Mouse (Mus musculus) spleen, adult 18-20 months (tissue): ENCODE data around the gene Wars.
"Not testable (repeated sequence)": the region's sequence is repeated elsewhere in the genome, so short reads cannot be mapped to it uniquely, and the experiment has no call there.

Source experiments
- DNase-seq, 2 experiments: peaks; one replicate each; pipeline ENCODE4 v3.0.0; 2022; ENCODE audit warnings: mixed read lengths in 2 of 2

Wars gene

GRCm38 (mm10) chr12:108852822-108853221 lies 41.2 kb downstream of the Wars start:
- DNase-seq: no peak

DNA sequence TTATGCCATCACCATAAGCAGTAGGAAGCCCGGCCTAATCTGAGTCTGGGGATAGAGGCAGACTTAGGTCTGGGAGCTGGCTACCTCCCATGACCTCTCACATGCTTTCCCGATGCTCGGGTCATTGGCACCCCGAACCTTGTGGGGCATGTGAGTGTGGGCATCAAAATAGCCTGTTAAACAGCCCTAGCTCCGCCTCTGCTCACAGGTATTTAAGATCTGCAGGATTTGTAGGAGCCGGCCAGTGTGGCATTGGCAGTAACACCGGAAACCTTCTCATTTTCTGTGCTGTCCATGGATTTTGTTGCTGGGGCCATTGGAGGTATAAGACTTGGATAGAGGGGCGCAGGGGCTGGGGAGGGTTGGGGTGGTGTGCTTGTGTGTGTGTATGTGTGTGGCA lies 43.1 kb downstream of the Wars start:
- DNase-seq: no peak

GRCm38 (mm10) chr12:108850129-108850528 lies 43.8 kb downstream of the Wars start:
- DNase-seq: no peak

GRCm38 (mm10) chr12:108849488-108850022 lies 44.4 kb downstream of the Wars start:
- no peak for DNase-seq

- DNase-seq: not testable (repeated sequence)
These were observed 45.9 kb downstream of the Wars start for GRCm38 (mm10) chr12:108848033-108848432.

- DNase-seq: no peak
These were observed 51.3 kb downstream of the Wars start for GRCm38 (mm10) chr12:108842663-108843062.

DNA sequence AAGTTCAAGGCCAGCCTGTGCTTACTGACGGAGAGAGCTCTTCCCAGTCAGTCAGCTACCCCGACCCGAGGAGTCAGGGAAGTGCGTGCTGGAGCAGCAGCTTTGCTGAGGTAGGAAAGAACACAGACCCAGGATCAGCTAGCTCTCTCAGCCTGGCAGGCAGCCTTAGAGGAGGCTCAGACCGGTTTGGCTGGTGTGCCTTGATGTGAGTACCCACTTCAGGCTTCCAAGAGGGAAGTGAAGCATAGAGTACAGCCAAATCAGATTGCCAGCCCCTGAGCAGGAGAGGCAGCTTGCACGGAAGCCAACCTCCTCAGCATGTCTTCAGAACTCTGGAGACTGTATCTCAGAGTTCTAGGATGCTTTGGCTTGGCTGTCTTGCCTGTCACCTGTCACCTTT lies 52.8 kb downstream of the Wars start:
- no peak for DNase-seq

DNA sequence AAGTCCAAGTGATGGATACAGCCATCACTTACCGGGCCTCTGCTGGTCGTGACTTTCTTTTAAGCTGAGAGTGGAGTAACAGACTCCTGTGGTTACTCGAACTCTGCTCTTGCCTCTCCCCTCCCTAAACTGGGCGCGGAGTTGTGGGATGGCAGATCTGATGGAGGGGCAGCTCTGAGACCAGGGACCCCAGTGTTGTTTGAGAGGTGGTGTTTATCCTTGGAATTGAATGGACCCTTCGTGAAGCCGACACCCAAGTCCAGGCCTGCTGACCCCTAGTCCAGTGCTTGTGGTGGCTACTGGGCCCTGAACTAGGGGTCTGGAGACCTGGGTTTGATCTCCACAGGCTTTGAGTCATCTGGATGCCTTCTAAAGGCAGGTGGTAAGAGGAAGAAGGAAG lies 57.3 kb downstream of the Wars start:
- DNase-seq: no peak

DNA sequence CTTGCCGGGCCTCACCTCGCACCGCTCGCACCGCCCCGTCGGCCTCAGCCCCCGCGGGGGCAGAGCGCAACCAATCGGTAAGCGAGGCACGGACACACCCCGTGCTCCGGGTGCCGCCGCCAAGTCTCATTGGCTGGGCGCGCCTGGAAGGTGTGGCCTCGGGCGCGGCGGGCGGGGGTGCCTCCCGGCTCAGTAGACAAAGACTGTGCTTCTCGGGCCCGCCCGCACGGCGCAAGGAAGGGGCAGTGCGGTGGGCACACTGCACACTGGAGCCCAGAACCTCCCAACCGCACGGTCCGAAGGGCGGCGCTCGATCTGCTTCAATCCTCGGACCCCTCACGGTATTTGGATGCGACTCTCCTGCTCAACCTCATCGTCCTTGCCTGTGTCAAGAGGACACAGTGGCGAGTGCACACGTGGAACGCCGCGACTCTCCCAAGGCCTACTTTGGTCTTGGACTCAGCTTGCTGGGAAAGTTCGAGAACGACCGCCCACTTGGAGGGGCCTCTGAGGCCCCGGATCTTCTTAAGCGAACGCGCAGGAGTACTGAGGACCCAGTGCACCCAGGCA lies 58.0 kb downstream of the Wars start, which contains the start of the genes Slc25a29 and Slc25a47:
Slc25a29 (minus strand) TSS at position 44 of the 570 bp plus-strand sequence.
Slc25a47 (plus strand) TSS at position 207 of the 570 bp plus-strand sequence.
- peak; percentile 88 to 92 for DNase-seq

DNA sequence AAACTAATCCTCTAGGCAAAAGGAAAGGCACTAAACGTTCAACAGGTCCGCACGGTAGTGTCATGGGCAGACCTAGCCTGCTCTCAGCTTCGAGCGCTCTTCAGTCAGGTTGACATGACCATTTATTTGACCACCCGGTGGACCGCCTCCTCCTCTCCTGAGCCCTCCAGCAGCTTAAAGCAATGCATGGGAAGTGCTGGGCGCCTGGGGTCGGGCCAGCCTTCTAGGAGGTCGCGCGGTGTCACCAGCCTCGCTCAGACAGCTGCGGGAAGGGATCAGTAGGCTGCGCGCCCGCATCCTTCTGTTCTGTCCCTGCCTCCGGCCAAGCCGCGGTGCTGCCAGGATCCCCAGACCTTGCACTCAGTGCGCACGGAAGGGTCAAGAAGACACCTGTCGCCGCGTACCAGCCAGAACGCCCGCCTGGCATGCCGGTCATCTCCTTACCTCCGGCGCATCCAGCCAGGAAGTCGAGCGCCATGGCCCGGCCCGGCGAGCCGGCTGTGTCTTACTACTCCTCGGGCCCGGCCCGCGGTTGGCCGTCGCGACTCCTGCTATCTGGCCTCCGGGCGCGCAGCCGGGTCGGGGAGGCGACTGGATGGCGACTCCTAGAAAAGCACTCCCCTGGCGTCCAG lies 58.6 kb downstream of the Wars start:
- DNase-seq: no peak

- no peak for DNase-seq
These were observed 59.2 kb downstream of the Wars start for GRCm38 (mm10) chr12:108834786-108835185.

GRCm38 (mm10) chr12:108834337-108834736 lies 59.6 kb downstream of the Wars start:
- DNase-seq: no peak

- no peak for DNase-seq
These were observed 60.6 kb downstream of the Wars start for GRCm38 (mm10) chr12:108833408-108833807.

DNA sequence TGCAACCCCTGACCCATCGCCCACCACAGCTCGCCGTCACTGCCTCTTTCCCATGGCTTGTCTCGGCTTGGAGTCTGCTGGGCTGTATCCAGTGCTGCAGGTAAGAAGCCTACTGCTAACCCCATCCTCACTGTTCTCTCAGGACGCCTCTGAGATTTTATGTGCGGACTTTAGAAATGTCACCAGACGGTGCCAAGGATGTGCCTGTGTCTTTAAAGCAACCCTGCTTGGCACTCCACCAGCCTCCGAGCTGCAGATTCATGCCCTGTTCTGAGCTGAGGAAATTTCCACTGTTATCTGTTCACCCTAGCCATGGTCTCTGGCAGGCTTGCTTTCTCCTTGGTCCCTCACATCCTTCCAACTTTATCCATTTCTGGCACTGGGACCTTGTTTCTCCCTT lies 61.1 kb downstream of the Wars start:
- no peak for DNase-seq

DNA sequence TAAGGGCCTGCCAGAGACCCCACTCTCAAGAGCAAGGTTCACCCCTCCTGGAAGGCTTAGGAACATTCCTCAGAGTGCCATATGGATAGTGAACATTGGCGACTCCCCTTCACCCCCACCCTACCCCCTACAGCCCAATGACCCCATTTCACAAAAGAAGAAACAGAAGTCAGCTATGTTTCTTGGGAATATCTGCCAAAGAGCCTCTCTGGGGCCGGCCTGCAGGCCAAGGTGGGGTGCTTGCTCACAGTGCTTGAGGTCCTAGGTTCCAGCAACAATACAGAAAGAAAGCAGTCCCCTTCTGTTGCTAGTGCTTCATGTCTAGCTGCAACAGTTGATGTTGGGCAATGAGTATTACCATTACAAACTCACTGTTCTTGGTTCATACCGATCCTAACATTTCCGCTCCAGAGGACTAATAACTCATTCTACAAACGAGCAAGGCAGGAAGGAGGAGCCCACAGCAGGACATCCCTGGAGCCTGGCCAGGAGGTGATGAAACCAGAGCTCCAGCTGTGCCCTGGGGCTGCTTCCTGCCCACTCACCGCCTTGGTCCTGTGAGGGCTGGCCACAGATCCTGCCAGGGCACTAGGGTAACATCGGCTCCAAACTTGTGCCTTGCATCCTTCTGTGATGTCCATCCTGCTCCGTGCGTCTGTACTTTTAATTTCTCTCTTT lies 61.9 kb downstream of the Wars start:
- no peak for DNase-seq

- DNase-seq: no peak
These were observed 63.6 kb downstream of the Wars start for GRCm38 (mm10) chr12:108830358-108830757.

- DNase-seq: no peak
These were observed 64.3 kb downstream of the Wars start for GRCm38 (mm10) chr12:108829636-108830035.

- no peak for DNase-seq
These were observed 66.3 kb downstream of the Wars start for GRCm38 (mm10) chr12:108827641-108828040.

- DNase-seq: no peak
These were observed 66.9 kb downstream of the Wars start for GRCm38 (mm10) chr12:108826958-108827535.

- no peak for DNase-seq
These were observed 67.6 kb downstream of the Wars start for GRCm38 (mm10) chr12:108826282-108826957.

- DNase-seq: no peak
These were observed 68.3 kb downstream of the Wars start for GRCm38 (mm10) chr12:108825561-108826224.

DNA sequence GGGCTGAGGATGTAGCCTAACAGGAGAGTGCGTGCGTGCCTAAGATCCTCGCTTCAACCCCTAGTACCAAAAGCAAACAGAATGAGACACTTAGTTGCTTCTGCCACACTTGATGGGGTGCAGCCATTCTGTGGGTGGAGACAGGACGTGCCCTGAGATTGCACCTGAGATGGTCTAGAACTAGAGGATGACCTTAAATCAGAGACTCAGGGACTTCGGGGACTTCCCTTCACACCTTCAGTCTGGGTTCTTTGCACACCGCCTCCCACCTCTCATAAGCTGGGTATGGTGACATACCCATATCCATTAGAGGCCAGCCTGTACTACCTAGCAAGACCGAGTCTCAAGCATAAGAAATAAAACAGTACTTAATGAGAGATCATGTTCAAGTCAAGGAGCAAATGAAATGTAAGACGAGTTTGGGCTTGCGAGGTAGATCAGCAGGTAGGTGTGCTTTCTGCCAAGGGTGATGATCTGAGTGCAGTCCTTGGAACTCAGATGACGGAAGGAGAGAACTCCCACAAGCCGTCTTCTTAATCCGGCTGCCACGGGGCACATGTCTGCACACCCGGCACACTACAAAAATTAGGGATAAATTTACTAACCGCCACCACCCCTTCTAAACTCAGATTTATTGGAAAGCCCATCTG lies 69.6 kb downstream of the Wars start:
- DNase-seq: no peak
